Mouse (Mus musculus) embryonic facial prominence, embryonic 11.5 days (tissue): ENCODE measurements around the gene Sprr2e. TPM values are rescaled to one million over a fixed set of nuclear protein-coding genes. Genes with fewer than 3 reads are reported as not detected.

Experiments
- ATAC-seq: fragments of 200-750 bp; cut with Nextera tagmentation; replicated peaks from 2 replicates; pipeline ENCODE4 v1.8.0; 2017; ENCODE audit warnings: low read depth; ENCODE audit not compliant: insufficient number of reproducible peaks, low FRiP score, low TSS enrichment
- DNase-seq: peaks from one replicate; pipeline ENCODE4 v3.0.0-alpha.2; 2015; ENCODE audit warnings: low spot score
- H3K27ac ChIP-seq: fragments of 300-500 bp; sonication (generic); replicated peaks from 2 replicates; pipeline ENCODE4 v1.5.1; 2014; ENCODE audit warnings: mild to moderate bottlenecking, low read depth, low read length, control low read depth
- H3K27me3 ChIP-seq: fragments of 300-500 bp; sonication (generic); 2 replicates; pipeline ENCODE4 v1.6.1; 2014; ENCODE audit warnings: mild to moderate bottlenecking, low read length, moderate library complexity, mixed read lengths; ENCODE audit not compliant: control insufficient read depth, insufficient read depth
- H3K36me3 ChIP-seq: fragments of 300-500 bp; sonication (generic); replicated peaks from 2 replicates; pipeline ENCODE4 v1.6.1; 2014; ENCODE audit warnings: low read depth, mild to moderate bottlenecking, low read length, moderate library complexity, mixed read lengths; ENCODE audit not compliant: control insufficient read depth, insufficient read depth
- H3K4me1 ChIP-seq: fragments of 300-500 bp; sonication (generic); 2 replicates; pipeline ENCODE4 v1.6.1; 2014; ENCODE audit warnings: low read length, mixed read lengths; ENCODE audit not compliant: control insufficient read depth, insufficient read depth
- H3K4me2 ChIP-seq: fragments of 300-500 bp; sonication (generic); 2 replicates; pipeline ENCODE4 v1.6.1; 2014; ENCODE audit warnings: low read depth, mild to moderate bottlenecking, control low read depth, low read length, moderate library complexity
- H3K4me3 ChIP-seq: fragments of 300-500 bp; sonication (generic); 2 replicates; pipeline ENCODE4 v1.5.1; 2014; ENCODE audit warnings: low read depth, low read length, control low read depth
- H3K9ac ChIP-seq: fragments of 300-500 bp; sonication (generic); replicated peaks from 2 replicates; pipeline ENCODE4 v1.6.1; 2014; ENCODE audit warnings: mild to moderate bottlenecking, control low read depth, low read length
- H3K9me3 ChIP-seq: fragments of 300-500 bp; sonication (generic); replicated peaks from 2 replicates; pipeline ENCODE4 v1.6.1; 2016; ENCODE audit warnings: mild to moderate bottlenecking, low read length, inconsistent platforms, mixed read lengths; ENCODE audit not compliant: control insufficient read depth
- WGBS: fragments of 180-500 bp; shearing (Covaris S2); extraction: QIAGEN DNeasy Blood & Tissue Kit; methylation state at CpG from one replicate; pipeline ENCODE4 v1.1.7; 2014; 5-methylcytosine and 5-hydroxymethylcytosine counted together
- polyA plus RNA-seq: library from polyadenylated mRNA; unstranded; fragments of >200 nt; fragmentation: Nextera tagmentation; extraction: Ambion mirVana; gene quantifications from 2 replicates; pipeline ENCODE4 v1.2.1, GENCODE M21; 2014

Gene Sprr2e
- polyA plus RNA-seq, 1 experiment from 2014 or later: not detected

- Histone ChIP-seq H3K9me3 (no peaks in the 10 kb centered on the region), H3K4me3 (no peak overlapping the region), H3K27ac (no peak overlapping the region), H3K27me3 (no peaks in the 10 kb centered on the region), H3K4me1 (no peaks in the 10 kb centered on the region), H3K9ac (no peak overlapping the region), H3K4me2 (no peak overlapping the region), H3K36me3 (no peaks in the 10 kb centered on the region)
- no peak for DNase-seq
- ATAC-seq: no peak
- 81% methylated on average over 2 of the region's 2 CpGs for WGBS
These were observed 21.7 kb downstream of the Sprr2e start for GRCm38 (mm10) chr3:92373613-92374012.

GRCm38 (mm10) chr3:92385385-92385784 lies 33.4 kb downstream of the Sprr2e start, which contains the start of gene Sprr2h:
TSS of gene Sprr2h (plus strand) at chr3:92385685.
- 87% methylated on average over 1 of the region's 1 CpGs for WGBS
- ATAC-seq: no peak
- Histone ChIP-seq H3K9ac (no peak within 1 kb of the TSS), H3K4me2 (no peak within 1 kb of the TSS), H3K36me3 (no peaks in the 10 kb centered on the region), H3K4me1 (no peaks in the 10 kb centered on the region), H3K9me3 (no peaks in the 10 kb centered on the region), H3K4me3 (no peak within 1 kb of the TSS), H3K27me3 (no peaks in the 10 kb centered on the region), H3K27ac (no peak within 1 kb of the TSS)
- no peak for DNase-seq

- Histone ChIP-seq H3K9me3 (no peaks in the 10 kb centered on the region), H3K27me3 (no peaks in the 10 kb centered on the region), H3K4me2 (no peak overlapping the region), H3K27ac (no peak overlapping the region), H3K4me3 (no peak overlapping the region), H3K36me3 (no peaks in the 10 kb centered on the region), H3K9ac (no peak overlapping the region), H3K4me1 (no peaks in the 10 kb centered on the region)
- ATAC-seq (no peak), DNase-seq (no peak)
- WGBS: 44% methylated on average over 1 of the region's 1 CpGs
These were observed 42.4 kb downstream of the Sprr2e start for GRCm38 (mm10) chr3:92394301-92394700.

Other genes with a start within 250 kb of the Sprr2e start
- not detected in 2 replicates for gene Prr9, start 228.2 kb upstream of the Sprr2e start, polyA plus RNA-seq
- gene Lelp1, start 209.4 kb upstream of the Sprr2e start, polyA plus RNA-seq: not detected in 2 replicates
- not detected in 2 replicates for gene Sprr2a1, start 136.3 kb upstream of the Sprr2e start, polyA plus RNA-seq
- not detected in 2 replicates for gene Sprr2a2, start 136.2 kb upstream of the Sprr2e start, polyA plus RNA-seq
- gene Sprr2a3, start 66.7 kb upstream of the Sprr2e start, polyA plus RNA-seq: not detected in 2 replicates
- not detected in 2 replicates for gene Sprr2b, start 35.5 kb upstream of the Sprr2e start, polyA plus RNA-seq
- gene Sprr2d, start 13.0 kb upstream of the Sprr2e start, polyA plus RNA-seq: not detected in 2 replicates
- not detected in 2 replicates for gene Sprr2f, start 13.0 kb downstream of the Sprr2e start, polyA plus RNA-seq
- gene Sprr2h, start 33.5 kb downstream of the Sprr2e start, polyA plus RNA-seq: not detected in 2 replicates
- not detected in 2 replicates for gene Sprr2i, start 55.8 kb downstream of the Sprr2e start, polyA plus RNA-seq
- not detected in 2 replicates for gene Sprr2j-ps, start 65.9 kb downstream of the Sprr2e start, polyA plus RNA-seq
- 5.4 and 6.7 TPM in 2 replicates for gene Gm9774, start 77.3 kb downstream of the Sprr2e start, polyA plus RNA-seq
- not detected in 2 replicates for gene Sprr2k, start 80.4 kb downstream of the Sprr2e start, polyA plus RNA-seq
- not detected in 2 replicates for gene Sprr1b, start 86.6 kb downstream of the Sprr2e start, polyA plus RNA-seq
- not detected in 2 replicates for gene Sprr3, start 106.6 kb downstream of the Sprr2e start, polyA plus RNA-seq
- gene Sprr1a, start 133.8 kb downstream of the Sprr2e start, polyA plus RNA-seq: 0.36 TPM in 1 of 2 replicates, not detected in the other
- gene Sprr4, start 148.3 kb downstream of the Sprr2e start, polyA plus RNA-seq: not detected in 2 replicates
- gene 2310046K23Rik, start 182.4 kb downstream of the Sprr2e start, polyA plus RNA-seq: not detected in 2 replicates
- 0.17 TPM in 1 of 2 replicates, not detected in the other for gene Ivl, start 221.6 kb downstream of the Sprr2e start, polyA plus RNA-seq
- not detected in 2 replicates for gene Smcp, start 236.9 kb downstream of the Sprr2e start, polyA plus RNA-seq